Mouse (Mus musculus) intestine, embryonic 15.5 days (tissue): ENCODE results near the gene Arhgap29. TPM values are rescaled to one million over a fixed set of nuclear protein-coding genes. Genes with fewer than 3 reads are reported as not detected.
A peak's percentile ranks its signal among the peaks of the same experiment; 100 is the strongest.

Source experiments
- ATAC-seq: fragments of 200-750 bp; cut with Nextera tagmentation; 2 replicates; pipeline ENCODE4 v1.8.0; 2017; ENCODE audit warnings: moderate TSS enrichment, moderate library complexity
- H3K27ac ChIP-seq: fragments of 300-500 bp; sonication (generic); 2 replicates; pipeline ENCODE4 v1.5.1; 2015; ENCODE audit warnings: mild to moderate bottlenecking, inconsistent platforms
- H3K27me3 ChIP-seq: fragments of 300-500 bp; sonication (generic); replicated peaks from 2 replicates; pipeline ENCODE4 v1.6.1; 2015; ENCODE audit warnings: inconsistent platforms
- H3K36me3 ChIP-seq: fragments of 300-500 bp; sonication (generic); 2 replicates; pipeline ENCODE4 v1.6.1; 2015; ENCODE audit warnings: inconsistent platforms
- H3K4me1 ChIP-seq: fragments of 300-500 bp; sonication (generic); replicated peaks from 2 replicates; pipeline ENCODE4 v1.6.1; 2015; ENCODE audit warnings: inconsistent platforms
- H3K4me2 ChIP-seq: fragments of 300-500 bp; sonication (generic); replicated peaks from 2 replicates; pipeline ENCODE4 v1.6.1; 2015; ENCODE audit warnings: mild to moderate bottlenecking, inconsistent platforms
- H3K4me3 ChIP-seq: fragments of 300-500 bp; sonication (generic); replicated peaks from 2 replicates; pipeline ENCODE4 v1.5.1; 2015; ENCODE audit warnings: inconsistent platforms
- H3K9ac ChIP-seq: fragments of 300-500 bp; sonication (generic); 2 replicates; pipeline ENCODE4 v1.6.1; 2015; ENCODE audit warnings: inconsistent platforms
- H3K9me3 ChIP-seq: fragments of 300-500 bp; sonication (generic); 2 replicates; pipeline ENCODE4 v1.6.1; 2016; ENCODE audit warnings: inconsistent platforms
- WGBS: fragments of 180-500 bp; shearing (Covaris S2); methylation state at CpG from one replicate; pipeline ENCODE4 v1.1.7; 2015; 5-methylcytosine and 5-hydroxymethylcytosine counted together
- polyA plus RNA-seq: library from polyadenylated mRNA; unstranded; fragments of >200 nt; fragmentation: Nextera tagmentation; extraction: Ambion mirVana; gene quantifications from 2 replicates; pipeline ENCODE4 v1.2.1, GENCODE M21; 2015

Gene Arhgap29
- polyA plus RNA-seq, 1 experiment from 2014 or later, result 40.1 TPM

GRCm38 (mm10) chr3:122026676-122027075, 74.3 kb downstream of the Arhgap29 start:
- ATAC-seq, result no peak
- Histone ChIP-seq H3K36me3 (no peaks in the 10 kb centered on the region), H3K4me1 (no peaks in the 10 kb centered on the region; the same call in 1 of the 2 replicates), H3K27ac (no peak overlapping the region), H3K9ac (no peak overlapping the region), H3K4me3 (no peak overlapping the region), H3K9me3 (no peaks in the 10 kb centered on the region), H3K4me2 (no peak overlapping the region), H3K27me3 (no peaks in the 10 kb centered on the region)
- 56% methylated on average over 5 of the region's 5 CpGs for WGBS

- no peak for ATAC-seq
These were observed 75.4 kb downstream of the Arhgap29 start for GRCm38 (mm10) chr3:122027776-122028175.

GRCm38 (mm10) chr3:122033248-122033837, 81.0 kb downstream of the Arhgap29 start:
- H3K36me3 ChIP-seq, result no peaks in the 10 kb centered on the region
- 39% methylated on average over 9 of the region's 9 CpGs for WGBS
- no peak overlapping the region for H3K9ac ChIP-seq
- H3K4me1 ChIP-seq, result 0 out of 2 replicates have a peak, but pooled peaks cover 2% of the 10 kb centered on the region
- no peak overlapping the region for H3K27ac ChIP-seq
- H3K4me2 ChIP-seq, result no peak overlapping the region
- no peaks in the 10 kb centered on the region for H3K27me3 ChIP-seq
- H3K9me3 ChIP-seq, result no peaks in the 10 kb centered on the region
- no peak for ATAC-seq
- no peak overlapping the region for H3K4me3 ChIP-seq

More at GRCm38 (mm10) chr3:122027776-122028175, 75.4 kb downstream of the Arhgap29 start:
- H3K4me1 ChIP-seq, result no peaks in the 10 kb centered on the region; the same call in 1 of the 2 replicates
- H3K9ac ChIP-seq, result no peak overlapping the region
- no peaks in the 10 kb centered on the region for H3K36me3 ChIP-seq
- no peak overlapping the region for H3K4me2 ChIP-seq
- WGBS, result 91% methylated on average over 8 of the region's 8 CpGs
- no peak overlapping the region for H3K4me3 ChIP-seq
- no peaks in the 10 kb centered on the region for H3K9me3 ChIP-seq
- no peaks in the 10 kb centered on the region for H3K27me3 ChIP-seq
- H3K27ac ChIP-seq, result no peak overlapping the region

- 57% methylated on average over 5 of the region's 5 CpGs for WGBS
- no peaks in the 10 kb centered on the region for H3K9me3 ChIP-seq
- ATAC-seq, result no peak
- no peak overlapping the region for H3K27ac ChIP-seq
- H3K27me3 ChIP-seq, result no peaks in the 10 kb centered on the region
- H3K4me2 ChIP-seq, result no peak overlapping the region
- H3K36me3 ChIP-seq, result no peaks in the 10 kb centered on the region
- no peak overlapping the region for H3K9ac ChIP-seq
- H3K4me3 ChIP-seq, result no peak overlapping the region
- 0 out of 2 replicates have a peak, but pooled peaks cover 2% of the 10 kb centered on the region for H3K4me1 ChIP-seq
These were observed 81.9 kb downstream of the Arhgap29 start for GRCm38 (mm10) chr3:122034240-122034639.

- H3K9me3 ChIP-seq, result no peaks in the 10 kb centered on the region
- 47% methylated on average over 3 of the region's 3 CpGs for WGBS
- no peaks in the 10 kb centered on the region for H3K27me3 ChIP-seq
- 0 out of 2 replicates have a peak, but pooled peaks cover 2% of the 10 kb centered on the region for H3K4me1 ChIP-seq
- H3K4me3 ChIP-seq, result no peak overlapping the region
- H3K36me3 ChIP-seq, result no peaks in the 10 kb centered on the region
- H3K4me2 ChIP-seq, result no peak overlapping the region
- H3K9ac ChIP-seq, result no peak overlapping the region
- ATAC-seq, result no peak
- H3K27ac ChIP-seq, result no peak overlapping the region
These were observed 82.8 kb downstream of the Arhgap29 start for GRCm38 (mm10) chr3:122035092-122035491.

- no peaks in the 10 kb centered on the region for H3K9me3 ChIP-seq
- H3K4me1 ChIP-seq, result peaks cover 12% of the 10 kb centered on the region
- WGBS, result 80% methylated on average over 6 of the region's 6 CpGs
- H3K9ac ChIP-seq, result no peak overlapping the region
- no peaks in the 10 kb centered on the region for H3K27me3 ChIP-seq
- H3K4me3 ChIP-seq, result no peak overlapping the region
- H3K4me2 ChIP-seq, result no peak overlapping the region
- no peak for ATAC-seq
- no peak overlapping the region for H3K27ac ChIP-seq
- H3K36me3 ChIP-seq, result no peaks in the 10 kb centered on the region
These were observed 88.2 kb downstream of the Arhgap29 start for GRCm38 (mm10) chr3:122040522-122040921.

GRCm38 (mm10) chr3:122043102-122043501, 90.8 kb downstream of the Arhgap29 start:
- ATAC-seq, result no peak
- no peak overlapping the region for H3K27ac ChIP-seq
- no peak overlapping the region for H3K9ac ChIP-seq
- H3K4me3 ChIP-seq, result no peak overlapping the region
- no peaks in the 10 kb centered on the region for H3K36me3 ChIP-seq
- H3K4me2 ChIP-seq, result peak overlapping the region; percentile 12; the same call in 1 of the 2 replicates
- no peaks in the 10 kb centered on the region for H3K9me3 ChIP-seq
- WGBS, result 23% methylated on average over 8 of the region's 8 CpGs
- H3K4me1 ChIP-seq, result peaks cover 26% of the 10 kb centered on the region
- no peaks in the 10 kb centered on the region for H3K27me3 ChIP-seq

GRCm38 (mm10) chr3:122043799-122044547, 91.6 kb downstream of the Arhgap29 start, which contains the start of gene Abca4:
TSS of gene Abca4 (plus strand) at chr3:122044443.
- Histone ChIP-seq H3K9me3 (no peaks in the 10 kb centered on the region), H3K4me3 (no peak within 1 kb of the TSS), H3K36me3 (no peaks in the 10 kb centered on the region), H3K9ac (no peak within 1 kb of the TSS), H3K27ac (no peak within 1 kb of the TSS), H3K4me2 (peak within 1 kb of the TSS; percentile 12), H3K4me1 (peaks cover 35% of the 10 kb centered on the region), H3K27me3 (no peaks in the 10 kb centered on the region)
- 38% methylated on average over 26 of the region's 26 CpGs for WGBS
- ATAC-seq, result no peak

GRCm38 (mm10) chr3:122046187-122046620, 93.9 kb downstream of the Arhgap29 start:
- Histone ChIP-seq H3K36me3 (no peaks in the 10 kb centered on the region), H3K27me3 (no peaks in the 10 kb centered on the region), H3K4me2 (no peak overlapping the region), H3K4me3 (no peak overlapping the region), H3K9me3 (no peaks in the 10 kb centered on the region), H3K27ac (no peak overlapping the region), H3K9ac (no peak overlapping the region), H3K4me1 (peaks cover 41% of the 10 kb centered on the region)
- no peak for ATAC-seq
- WGBS, result 58% methylated on average over 10 of the region's 10 CpGs

- no peak overlapping the region; the same call in 1 of the 2 replicates for H3K4me2 ChIP-seq
- ATAC-seq, result peak; percentile 76
These were observed 95.1 kb downstream of the Arhgap29 start for GRCm38 (mm10) chr3:122047402-122047801.

GRCm38 (mm10) chr3:122047921-122048861, 95.8 kb downstream of the Arhgap29 start:
- Histone ChIP-seq H3K27me3 (no peaks in the 10 kb centered on the region), H3K9ac (peak overlapping the region; percentile 8; the same call in 1 of the 2 replicates), H3K36me3 (no peaks in the 10 kb centered on the region), H3K4me3 (no peak overlapping the region), H3K27ac (peak overlapping the region; percentile 48), H3K4me1 (peaks cover 34% of the 10 kb centered on the region), H3K4me2 (peak overlapping the region; percentile 10; the same call in 1 of the 2 replicates), H3K9me3 (no peaks in the 10 kb centered on the region)
- peak; percentile 26 for ATAC-seq
- 33% methylated on average over 17 of the region's 17 CpGs for WGBS

More at GRCm38 (mm10) chr3:122047402-122047801, 95.1 kb downstream of the Arhgap29 start:
- H3K9ac ChIP-seq, result no peak overlapping the region
- 27% methylated on average over 7 of the region's 7 CpGs for WGBS
- H3K4me3 ChIP-seq, result no peak overlapping the region
- no peaks in the 10 kb centered on the region for H3K27me3 ChIP-seq
- no peaks in the 10 kb centered on the region for H3K36me3 ChIP-seq
- H3K27ac ChIP-seq, result peak overlapping the region; percentile 48; the same call in 1 of the 2 replicates
- H3K9me3 ChIP-seq, result no peaks in the 10 kb centered on the region
- H3K4me1 ChIP-seq, result peaks cover 41% of the 10 kb centered on the region
